Mouse (Mus musculus) bone marrow macrophage, adult 2 months (primary cell): ENCODE measurements around the gene Tbrg1.

Source experiments
- CTCF ChIP-seq: IDR thresholded peaks from 2 replicates; pipeline ENCODE4 v1.5.1; 2012; ENCODE audit warnings: low read depth, mild to moderate bottlenecking, low read length, moderate library complexity
- POLR2A ChIP-seq: IDR thresholded peaks from 2 replicates; pipeline ENCODE4 v1.6.1; 2012; ENCODE audit warnings: mild to moderate bottlenecking, low read depth, low read length, borderline replicate concordance

DNA sequence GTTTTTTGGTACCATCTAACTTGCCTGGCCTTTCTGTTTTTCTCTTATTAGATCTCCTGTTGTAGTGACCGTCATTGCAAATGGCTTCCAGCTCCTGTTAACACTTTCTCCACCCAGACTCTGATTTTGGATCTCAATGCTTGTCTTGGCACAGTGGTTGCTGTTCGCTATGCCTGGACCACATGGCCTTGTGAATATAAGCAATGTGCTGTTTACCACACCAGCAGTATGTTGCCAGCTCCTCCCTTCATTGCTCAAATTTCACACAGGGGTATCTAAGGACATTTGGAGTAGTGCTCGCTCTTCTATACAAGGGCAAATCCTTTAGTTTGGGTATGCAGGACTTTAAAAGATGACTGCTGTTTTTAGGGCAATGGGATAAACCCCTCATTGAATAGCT, 10.9 kb downstream of the Tbrg1 start:
- TF ChIP-seq POLR2A (no peak), CTCF (no peak)
